Mouse (Mus musculus): ENCODE data around the gene Speer3. TPM values are rescaled to one million over a fixed set of nuclear protein-coding genes. Genes with fewer than 3 reads are reported as not detected.
"Not testable (repeated sequence)": the region's sequence is repeated elsewhere in the genome, so short reads cannot be mapped to it uniquely, and the experiment has no call there.

The Speer3 gene
- not detected in 2 replicates for polyA plus RNA-seq (2016; fragmentation: Nextera tagmentation; extraction: Ambion mirVana)

DNA sequence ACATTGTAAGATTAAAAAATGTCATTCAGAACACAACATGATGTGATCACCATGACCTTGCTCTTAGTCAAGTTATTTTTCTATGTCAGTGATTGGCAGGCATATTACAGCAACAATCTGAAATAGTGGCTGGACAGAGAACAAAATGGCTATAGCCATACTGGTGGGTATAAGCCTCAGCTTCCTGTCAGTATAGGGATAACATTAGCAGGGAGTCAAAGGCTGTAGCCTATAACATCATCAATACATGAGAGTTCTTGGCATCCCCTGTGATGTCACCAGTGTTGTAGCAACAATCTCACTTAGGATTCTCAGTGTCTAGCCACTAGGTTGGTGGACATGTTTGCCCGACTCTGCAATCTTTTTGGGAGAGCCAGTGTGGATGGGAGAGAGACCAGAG, at the start of gene Speer3:
TSS of gene Speer3 (plus strand) at position 301 of the 400 bp plus-strand sequence.
- Histone ChIP-seq H3K4me2 (no peak within 1 kb of the TSS), H3K36me3 (no peaks in the 10 kb centered on the region), H3K27me3 (no peaks in the 10 kb centered on the region), H3K4me1 (replicated peaks) (no peaks in the 10 kb centered on the region), H3K27ac (no peak within 1 kb of the TSS), H3K9ac (replicated peaks) (no peak within 1 kb of the TSS), H3K4me3 (replicated peaks) (no peak within 1 kb of the TSS), H3K9me3 (no peaks in the 10 kb centered on the region)
- ATAC-seq (ENCODE audit: insufficient number of reproducible peaks, insufficient read depth, low FRiP score, low TSS enrichment, low read depth), result no peak
- WGBS, result 72% methylated on average over 1 of the region's 1 CpGs

GRCm38 (mm10) chr5:13810496-13810895, 19.1 kb downstream of the Speer3 start:
- not testable (repeated sequence) for H3K9me3 ChIP-seq; H3K9ac ChIP-seq (replicated peaks); H3K36me3 ChIP-seq; ATAC-seq (ENCODE audit: insufficient number of reproducible peaks, insufficient read depth, low FRiP score, low TSS enrichment, low read depth); H3K27me3 ChIP-seq; H3K27ac ChIP-seq; H3K4me2 ChIP-seq; H3K4me3 ChIP-seq (replicated peaks); H3K4me1 ChIP-seq (replicated peaks)
- 68% methylated on average over 2 of the region's 2 CpGs for WGBS

- Histone ChIP-seq H3K4me1 (replicated peaks) (no peaks in the 10 kb centered on the region), H3K27me3 (no peaks in the 10 kb centered on the region), H3K4me3 (replicated peaks) (no peak overlapping the region), H3K9me3 (no peaks in the 10 kb centered on the region), H3K9ac (replicated peaks) (no peak overlapping the region), H3K27ac (no peak overlapping the region), H3K36me3 (no peaks in the 10 kb centered on the region), H3K4me2 (no peak overlapping the region)
- no peak for ATAC-seq (ENCODE audit: insufficient number of reproducible peaks, insufficient read depth, low FRiP score, low TSS enrichment, low read depth)
Observed at GRCm38 (mm10) chr5:13825108-13825507, 33.7 kb downstream of the Speer3 start.

DNA sequence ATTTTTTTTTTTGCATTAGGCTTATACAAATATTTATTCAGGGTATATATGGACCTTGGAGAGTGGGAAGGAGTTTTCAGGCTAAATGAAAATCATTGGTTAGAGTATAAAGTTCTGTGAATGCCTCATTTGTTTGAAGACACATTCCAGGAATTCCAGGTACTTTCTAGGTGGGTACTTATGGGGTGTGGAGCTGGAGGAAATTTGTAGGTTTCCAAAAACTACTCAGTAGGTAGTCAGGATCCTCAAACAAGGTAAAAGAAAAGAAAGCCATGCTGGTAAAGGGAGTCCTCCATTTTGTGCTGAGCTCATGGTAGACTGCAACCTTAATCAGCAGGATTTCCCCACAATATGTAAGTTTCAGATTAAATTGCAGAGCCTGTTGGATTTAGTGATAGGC, 35.3 kb downstream of the Speer3 start:
- Histone ChIP-seq H3K4me2 (no peak overlapping the region), H3K36me3 (no peaks in the 10 kb centered on the region), H3K4me1 (replicated peaks) (no peaks in the 10 kb centered on the region), H3K4me3 (replicated peaks) (no peak overlapping the region), H3K9ac (replicated peaks) (no peak overlapping the region), H3K27me3 (no peaks in the 10 kb centered on the region), H3K9me3 (no peaks in the 10 kb centered on the region), H3K27ac (no peak overlapping the region)
- no peak for ATAC-seq (ENCODE audit: insufficient number of reproducible peaks, insufficient read depth, low FRiP score, low TSS enrichment, low read depth)

- H3K27ac ChIP-seq, result no peak overlapping the region
- no peaks in the 10 kb centered on the region for H3K4me1 ChIP-seq (replicated peaks)
- H3K36me3 ChIP-seq, result no peaks in the 10 kb centered on the region
- no peak overlapping the region for H3K4me3 ChIP-seq (replicated peaks)
- no peak for ATAC-seq (ENCODE audit: insufficient number of reproducible peaks, insufficient read depth, low FRiP score, low TSS enrichment, low read depth)
- H3K27me3 ChIP-seq, result no peaks in the 10 kb centered on the region
- H3K9ac ChIP-seq (replicated peaks), result no peak overlapping the region
- no peaks in the 10 kb centered on the region for H3K9me3 ChIP-seq
- H3K4me2 ChIP-seq, result no peak overlapping the region
Observed at GRCm38 (mm10) chr5:13844317-13844716, 52.9 kb downstream of the Speer3 start.

Other genes with a start within 250 kb of the Speer3 start
- 1.3 and 2.0 TPM in 2 replicates for gene Sema3e, start 233.7 kb downstream of the Speer3 start, polyA plus RNA-seq (2016; fragmentation: Nextera tagmentation; extraction: Ambion mirVana)

All from limb, embryonic 12.5 days (tissue).